Mouse (Mus musculus): ENCODE results near the gene Ppp2r5e. TPM values are rescaled to one million over a fixed set of nuclear protein-coding genes. Genes with fewer than 3 reads are reported as not detected.
A peak's percentile ranks its signal among the peaks of the same experiment; 100 is the strongest.

Gene Ppp2r5e
- 4.2 and 4.3 TPM in 2 replicates for polyA plus RNA-seq (2012)

DNA sequence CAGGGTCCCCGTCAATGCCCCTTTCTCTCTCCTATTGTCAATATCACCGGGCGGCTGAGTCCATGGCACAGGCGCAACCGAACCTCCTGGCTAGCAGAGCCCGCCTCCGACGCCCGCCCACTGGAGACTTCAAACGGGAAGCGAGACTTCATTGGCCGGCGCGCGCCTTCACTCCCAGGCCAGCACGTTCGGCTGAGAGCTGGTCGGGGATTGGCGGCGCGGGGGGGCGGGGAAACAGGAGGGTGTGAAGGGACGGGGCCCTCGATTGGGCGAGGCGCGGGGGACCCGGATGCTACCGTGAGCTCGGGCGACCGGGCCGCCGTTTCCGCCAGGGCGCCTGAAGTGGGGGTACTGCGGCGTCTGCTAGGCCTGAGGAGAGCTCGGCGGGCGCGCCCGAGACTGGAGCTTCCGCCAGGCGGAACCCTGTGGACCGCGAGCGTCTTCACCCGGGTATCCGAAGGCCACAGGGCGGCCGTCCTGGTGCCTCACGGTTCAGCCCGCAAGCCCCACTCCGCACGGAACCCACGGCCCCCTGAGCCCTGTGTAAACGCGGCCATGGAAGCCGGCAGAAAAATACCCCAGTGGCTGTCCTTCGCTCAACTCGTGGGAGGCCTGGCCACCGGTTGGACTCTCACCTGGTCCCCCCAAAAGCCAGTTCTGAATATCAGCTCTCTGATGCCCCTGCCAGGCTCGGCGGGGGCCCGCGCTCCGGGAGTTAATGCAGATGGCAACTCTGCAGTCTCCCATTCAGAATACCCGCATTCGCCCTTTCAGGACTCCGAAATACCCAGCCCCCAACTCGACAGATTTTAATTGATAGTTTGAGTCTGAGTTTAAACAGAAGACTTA, at the start of gene Ppp2r5e:
Ppp2r5e (minus strand) TSS at position 92 of the 849 bp plus-strand sequence.
- H3K27me3 ChIP-seq (ENCODE audit: control insufficient read depth): no peaks in the 10 kb centered on the region
- peaks cover 23% of the 10 kb centered on the region for H3K36me3 ChIP-seq (ENCODE audit: control insufficient read depth)
- peak within 1 kb of the TSS; percentile 97 for H3K4me3 ChIP-seq (replicated peaks)
- peaks cover 48% of the 10 kb centered on the region for H3K4me1 ChIP-seq (ENCODE audit: control insufficient read depth)
- no peaks in the 10 kb centered on the region for H3K9me3 ChIP-seq (ENCODE audit: control insufficient read depth, low read length)
- TF ChIP-seq GATA1 (IDR thresholded peaks at IDR 0.05; ENCODE audit: low read length) (no peak), TAL1 (IDR thresholded peaks at IDR 0.05; ENCODE audit: low read length) (no peak)

DNA sequence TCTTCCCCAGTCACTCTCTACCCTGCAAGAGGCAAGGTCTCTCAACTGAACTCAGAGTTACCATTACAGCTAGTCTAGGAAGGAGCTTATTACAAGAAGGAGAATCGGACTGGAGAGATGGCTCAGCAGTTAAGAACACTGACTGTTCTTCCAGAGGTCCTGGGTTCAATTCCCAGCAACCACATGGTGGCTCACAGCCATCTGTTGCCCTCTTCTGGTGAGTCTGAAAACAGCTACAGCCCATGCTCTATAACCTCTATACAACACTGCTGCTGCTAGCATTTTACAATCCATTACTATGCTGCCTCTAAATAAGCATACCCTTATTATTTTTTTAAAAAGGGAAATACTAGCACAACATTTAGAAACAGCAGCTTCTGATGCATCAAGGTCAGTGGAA, 49.7 kb upstream of the Ppp2r5e start:
- TF ChIP-seq TAL1 (IDR thresholded peaks at IDR 0.05; ENCODE audit: low read length) (no peak), GATA1 (IDR thresholded peaks at IDR 0.05; ENCODE audit: low read length) (no peak)
- Histone ChIP-seq H3K27me3 (ENCODE audit: control insufficient read depth) (no peaks in the 10 kb centered on the region), H3K36me3 (ENCODE audit: control insufficient read depth) (no peaks in the 10 kb centered on the region; the same call in 1 of the 2 replicates), H3K9me3 (ENCODE audit: control insufficient read depth, low read length) (peaks cover 2% of the 10 kb centered on the region; the same call in 1 of the 2 replicates), H3K4me1 (ENCODE audit: control insufficient read depth) (no peaks in the 10 kb centered on the region; the same call in 1 of the 2 replicates), H3K4me3 (replicated peaks) (no peak overlapping the region)

DNA sequence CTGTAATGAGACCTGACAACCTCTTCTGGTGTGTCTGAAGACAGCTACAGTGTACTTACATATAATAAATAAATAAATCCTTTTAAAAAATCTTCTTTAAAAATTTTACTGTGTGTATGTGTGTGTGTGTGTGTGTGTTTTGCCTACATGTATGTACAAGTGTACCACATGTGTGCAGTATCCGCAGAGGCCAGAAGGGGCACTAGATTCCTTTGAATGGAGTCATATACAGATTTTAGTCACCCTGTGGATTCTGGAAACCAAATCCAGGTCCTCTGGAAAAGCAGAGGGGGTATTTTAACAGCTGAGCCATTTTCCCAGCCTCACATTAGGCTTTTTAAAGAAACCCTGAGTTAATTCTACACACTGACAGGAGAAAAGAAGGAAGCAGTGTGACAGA, 45.7 kb upstream of the Ppp2r5e start:
- Histone ChIP-seq H3K4me1 (ENCODE audit: control insufficient read depth) (peaks cover 11% of the 10 kb centered on the region), H3K27me3 (ENCODE audit: control insufficient read depth) (no peaks in the 10 kb centered on the region), H3K36me3 (ENCODE audit: control insufficient read depth) (no peaks in the 10 kb centered on the region), H3K9me3 (ENCODE audit: control insufficient read depth, low read length) (no peaks in the 10 kb centered on the region), H3K4me3 (replicated peaks) (no peak overlapping the region)
- TF ChIP-seq GATA1 (IDR thresholded peaks at IDR 0.05; ENCODE audit: low read length): no peak
- no peak for TF ChIP-seq TAL1 (IDR thresholded peaks at IDR 0.05; ENCODE audit: low read length)

DNA sequence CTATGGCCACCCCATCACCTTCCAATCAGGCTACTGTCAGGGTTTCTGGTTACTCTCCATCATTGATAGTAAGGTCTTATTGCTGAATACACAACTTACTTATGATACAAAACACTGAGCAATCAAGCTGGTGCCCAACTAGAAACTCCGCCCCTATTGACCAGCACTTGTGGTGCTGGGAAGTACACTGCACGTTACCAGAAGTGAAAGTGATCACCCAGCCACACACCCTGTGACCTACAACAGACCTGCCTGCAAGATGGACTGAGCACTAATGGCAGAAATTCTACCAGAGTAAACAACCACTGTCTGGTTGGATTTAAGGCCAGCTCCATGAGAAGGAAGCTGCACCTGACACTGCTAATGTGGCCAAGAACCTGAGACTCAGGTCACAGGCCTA, 42.3 kb upstream of the Ppp2r5e start:
- Histone ChIP-seq H3K36me3 (ENCODE audit: control insufficient read depth) (no peaks in the 10 kb centered on the region), H3K4me1 (ENCODE audit: control insufficient read depth) (peaks cover 11% of the 10 kb centered on the region), H3K27me3 (ENCODE audit: control insufficient read depth) (no peaks in the 10 kb centered on the region), H3K9me3 (ENCODE audit: control insufficient read depth, low read length) (no peaks in the 10 kb centered on the region), H3K4me3 (replicated peaks) (no peak overlapping the region)
- TF ChIP-seq GATA1 (IDR thresholded peaks at IDR 0.05; ENCODE audit: low read length): no peak
- TF ChIP-seq TAL1 (IDR thresholded peaks at IDR 0.05; ENCODE audit: low read length): no peak

DNA sequence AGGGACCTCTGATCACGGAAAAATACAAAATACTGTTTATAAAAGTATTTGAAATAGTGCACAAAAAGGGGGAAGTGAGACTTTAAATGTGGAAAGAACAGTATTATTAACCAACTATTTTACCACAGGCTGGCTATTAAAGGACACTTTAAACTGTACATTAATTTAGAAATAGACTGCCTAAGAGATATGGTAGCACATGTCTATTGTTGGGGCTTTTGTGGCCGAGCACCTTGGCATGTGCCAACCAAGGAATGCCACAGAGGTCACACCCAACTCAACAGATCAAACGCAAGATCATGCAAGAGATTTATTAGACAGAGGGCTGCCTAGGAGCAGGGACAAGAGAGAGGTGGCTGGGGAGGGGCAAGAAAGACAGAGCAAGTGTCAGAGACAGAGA, 41.1 kb upstream of the Ppp2r5e start:
- no peaks in the 10 kb centered on the region for H3K27me3 ChIP-seq (ENCODE audit: control insufficient read depth)
- no peak overlapping the region for H3K4me3 ChIP-seq (replicated peaks)
- H3K36me3 ChIP-seq (ENCODE audit: control insufficient read depth): peaks cover 5% of the 10 kb centered on the region
- no peaks in the 10 kb centered on the region for H3K9me3 ChIP-seq (ENCODE audit: control insufficient read depth, low read length)
- H3K4me1 ChIP-seq (ENCODE audit: control insufficient read depth): peaks cover 11% of the 10 kb centered on the region
- TF ChIP-seq TAL1 (IDR thresholded peaks at IDR 0.05; ENCODE audit: low read length) (no peak), GATA1 (IDR thresholded peaks at IDR 0.05; ENCODE audit: low read length) (no peak)

DNA sequence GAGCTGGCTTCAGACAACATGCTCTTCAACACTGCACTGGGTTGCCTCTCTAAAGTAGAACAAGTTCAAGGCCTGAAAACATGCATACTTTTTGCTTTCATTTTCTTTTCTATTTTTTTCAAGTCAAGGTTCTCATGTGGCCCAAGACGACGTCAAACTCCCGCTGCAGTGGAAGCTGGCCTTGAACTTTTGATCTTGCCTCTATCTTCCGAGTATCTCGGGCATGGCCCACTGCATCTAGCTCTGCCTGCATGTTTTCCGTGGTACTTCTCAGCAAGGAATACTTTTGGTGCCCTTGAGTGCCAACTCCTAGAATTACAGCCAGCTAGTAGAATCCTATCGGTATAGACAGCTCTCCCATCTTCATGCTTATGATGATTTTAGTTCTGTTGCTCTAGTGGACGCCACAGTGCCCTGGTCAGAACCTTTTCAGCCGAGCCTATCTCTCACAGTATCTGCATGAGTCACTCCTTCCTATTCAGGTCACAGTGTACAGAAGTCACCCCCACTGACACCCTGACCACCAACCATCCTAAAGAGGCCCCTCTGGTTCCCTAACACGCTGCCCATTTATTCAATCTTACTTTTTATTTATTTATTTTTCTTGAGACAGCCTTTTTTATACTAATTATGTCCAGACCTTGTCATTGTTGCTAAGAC, 39.9 kb upstream of the Ppp2r5e start:
- Histone ChIP-seq H3K4me1 (ENCODE audit: control insufficient read depth) (peaks cover 11% of the 10 kb centered on the region), H3K9me3 (ENCODE audit: control insufficient read depth, low read length) (no peaks in the 10 kb centered on the region), H3K4me3 (replicated peaks) (no peak overlapping the region), H3K36me3 (ENCODE audit: control insufficient read depth) (peaks cover 5% of the 10 kb centered on the region), H3K27me3 (ENCODE audit: control insufficient read depth) (no peaks in the 10 kb centered on the region)
- no peak for TF ChIP-seq GATA1 (IDR thresholded peaks at IDR 0.05; ENCODE audit: low read length)
- TF ChIP-seq TAL1 (IDR thresholded peaks at IDR 0.05; ENCODE audit: low read length): no peak

DNA sequence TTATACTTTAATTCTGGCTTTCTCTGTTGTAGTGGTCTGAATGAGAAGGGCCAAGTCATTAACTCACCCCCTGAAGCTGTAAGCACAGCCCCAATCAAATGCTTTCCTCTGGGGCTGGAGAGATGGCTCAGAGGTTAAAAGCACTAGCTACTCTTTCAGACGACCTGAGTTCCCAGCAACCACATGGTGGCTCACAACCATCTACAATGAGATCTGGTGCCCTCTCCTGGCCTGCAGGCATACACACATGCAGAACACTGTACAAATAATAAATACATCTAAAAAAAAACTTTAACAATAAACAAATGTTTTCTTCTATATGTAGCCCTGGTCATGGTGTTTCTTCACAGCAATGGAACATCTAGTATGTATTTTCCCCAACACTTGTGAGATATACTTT, 33.6 kb upstream of the Ppp2r5e start:
- H3K4me1 ChIP-seq (ENCODE audit: control insufficient read depth): no peaks in the 10 kb centered on the region; the same call in 1 of the 2 replicates

DNA sequence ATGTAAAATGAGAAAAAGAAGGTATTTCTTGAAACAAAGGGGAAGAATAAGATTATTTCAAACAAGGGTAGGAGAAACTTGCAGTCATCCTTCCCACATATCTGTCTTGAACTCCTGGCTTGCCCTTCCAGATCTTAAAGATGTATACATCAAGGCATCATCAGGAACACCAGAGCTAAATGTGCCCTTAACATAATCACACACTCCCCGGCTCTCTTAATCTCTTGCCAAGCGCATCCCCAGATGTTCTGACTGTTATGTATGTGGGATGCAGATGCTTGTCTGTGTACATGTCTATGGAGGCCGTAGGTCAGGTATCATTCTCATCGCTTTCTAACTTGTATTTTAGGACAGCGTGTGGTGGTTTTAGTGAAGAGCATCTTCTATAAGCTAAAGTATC, 27.2 kb upstream of the Ppp2r5e start:
- H3K36me3 ChIP-seq (ENCODE audit: control insufficient read depth): no peaks in the 10 kb centered on the region
- H3K9me3 ChIP-seq (ENCODE audit: control insufficient read depth, low read length): peaks cover 8% of the 10 kb centered on the region
- H3K27me3 ChIP-seq (ENCODE audit: control insufficient read depth): no peaks in the 10 kb centered on the region
- TF ChIP-seq TAL1 (IDR thresholded peaks at IDR 0.05; ENCODE audit: low read length) (no peak), GATA1 (IDR thresholded peaks at IDR 0.05; ENCODE audit: low read length) (no peak)
- H3K4me1 ChIP-seq (ENCODE audit: control insufficient read depth): peaks cover 17% of the 10 kb centered on the region
- H3K4me3 ChIP-seq (replicated peaks): no peak overlapping the region

More for the DNA sequence above, 33.6 kb upstream of the Ppp2r5e start:
- Histone ChIP-seq H3K27me3 (ENCODE audit: control insufficient read depth) (no peaks in the 10 kb centered on the region), H3K36me3 (ENCODE audit: control insufficient read depth) (peaks cover 5% of the 10 kb centered on the region), H3K4me3 (replicated peaks) (no peak overlapping the region), H3K9me3 (ENCODE audit: control insufficient read depth, low read length) (peaks cover 4% of the 10 kb centered on the region; the same call in 1 of the 2 replicates)
- TF ChIP-seq GATA1 (IDR thresholded peaks at IDR 0.05; ENCODE audit: low read length) (no peak), TAL1 (IDR thresholded peaks at IDR 0.05; ENCODE audit: low read length) (no peak)

- TF ChIP-seq GATA1 (IDR thresholded peaks at IDR 0.05; ENCODE audit: low read length) (no peak), TAL1 (IDR thresholded peaks at IDR 0.05; ENCODE audit: low read length) (no peak)
- Histone ChIP-seq H3K27me3 (ENCODE audit: control insufficient read depth) (no peaks in the 10 kb centered on the region; the same call in 1 of the 2 replicates), H3K4me3 (replicated peaks) (no peak overlapping the region), H3K36me3 (ENCODE audit: control insufficient read depth) (no peaks in the 10 kb centered on the region), H3K9me3 (ENCODE audit: control insufficient read depth, low read length) (peaks cover 8% of the 10 kb centered on the region), H3K4me1 (ENCODE audit: control insufficient read depth) (peaks cover 17% of the 10 kb centered on the region)
These were observed 26.8 kb upstream of the Ppp2r5e start for GRCm38 (mm10) chr12:75622835-75623234.

Data from erythroblast, embryonic 14.5 days (primary cell).